Mouse (Mus musculus) lung, embryonic 16.5 days (tissue): ENCODE results near the gene Il1rapl1. TPM values are rescaled to one million over a fixed set of nuclear protein-coding genes. Genes with fewer than 3 reads are reported as not detected.

ENCODE experiments used
- ATAC-seq: fragments of 200-750 bp; cut with Nextera tagmentation; 2 replicates; pipeline ENCODE4 v1.8.0; 2017; ENCODE audit warnings: low read depth, mild to moderate bottlenecking, moderate library complexity
- H3K27ac ChIP-seq: fragments of 300-500 bp; sonication (generic); 2 replicates; pipeline ENCODE4 v1.5.1; 2014; ENCODE audit warnings: mild to moderate bottlenecking, control low read depth, low read length
- H3K27me3 ChIP-seq: fragments of 300-500 bp; sonication (generic); 2 replicates; pipeline ENCODE4 v1.6.1; 2014; ENCODE audit warnings: low read depth, low read length, mixed read lengths; ENCODE audit not compliant: control insufficient read depth, insufficient read depth
- H3K36me3 ChIP-seq: fragments of 300-500 bp; sonication (generic); 2 replicates; pipeline ENCODE4 v1.6.1; 2014; ENCODE audit warnings: low read length; ENCODE audit not compliant: control insufficient read depth, insufficient read depth
- H3K4me1 ChIP-seq: fragments of 300-500 bp; sonication (generic); replicated peaks from 2 replicates; pipeline ENCODE4 v1.6.1; 2014; ENCODE audit warnings: low read length, mixed read lengths; ENCODE audit not compliant: control insufficient read depth, insufficient read depth
- H3K4me2 ChIP-seq: fragments of 300-500 bp; sonication (generic); 2 replicates; pipeline ENCODE4 v1.6.1; 2014; ENCODE audit warnings: low read depth, low read length, control low read depth
- H3K4me3 ChIP-seq: fragments of 300-500 bp; sonication (generic); 2 replicates; pipeline ENCODE4 v1.5.1; 2014; ENCODE audit warnings: mild to moderate bottlenecking, low read length, control low read depth
- H3K9ac ChIP-seq: fragments of 300-500 bp; sonication (generic); 2 replicates; pipeline ENCODE4 v1.6.1; 2014; ENCODE audit warnings: low read length, control low read depth
- H3K9me3 ChIP-seq: fragments of 300-500 bp; sonication (generic); 2 replicates; pipeline ENCODE4 v1.6.1; 2016; ENCODE audit warnings: low read length; ENCODE audit not compliant: control insufficient read depth
- WGBS: fragments of 180-500 bp; shearing (Covaris S2); extraction: QIAGEN DNeasy Blood & Tissue Kit; methylation state at CpG from one replicate; pipeline ENCODE4 v1.1.7; 2014; 5-methylcytosine and 5-hydroxymethylcytosine counted together
- polyA plus RNA-seq: library from polyadenylated mRNA; unstranded; fragments of >200 nt; fragmentation: Nextera tagmentation; extraction: Ambion mirVana; gene quantifications from 2 replicates; pipeline ENCODE4 v1.2.1, GENCODE M21; 2015

Gene Il1rapl1
- polyA plus RNA-seq, 1 experiment from 2014 or later = 0.10 TPM

DNA sequence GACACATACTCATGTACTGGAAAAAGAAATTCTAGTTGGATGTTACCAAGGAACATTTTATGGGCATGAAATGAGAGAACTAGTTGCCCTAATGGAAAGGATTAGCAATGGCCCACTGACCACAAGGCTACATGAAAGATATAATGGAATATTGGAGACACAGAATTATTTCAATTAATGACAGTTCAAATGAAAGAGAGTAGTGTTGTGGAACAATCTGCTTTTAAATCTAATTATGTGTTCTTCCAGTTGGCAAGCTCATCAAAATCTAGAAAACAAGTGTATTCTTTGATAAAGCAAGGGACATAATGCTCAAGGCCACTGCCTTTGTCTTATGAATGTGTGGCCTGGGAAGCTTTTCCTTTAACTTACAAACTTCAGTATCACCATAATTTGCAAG, 1113.1 kb downstream of the Il1rapl1 start:
- Histone ChIP-seq H3K4me3 (no peak overlapping the region), H3K4me1 (no peaks in the 10 kb centered on the region), H3K4me2 (no peak overlapping the region), H3K36me3 (no peaks in the 10 kb centered on the region), H3K9ac (no peak overlapping the region), H3K27ac (no peak overlapping the region), H3K27me3 (no peaks in the 10 kb centered on the region), H3K9me3 (no peaks in the 10 kb centered on the region)
- ATAC-seq = no peak

DNA sequence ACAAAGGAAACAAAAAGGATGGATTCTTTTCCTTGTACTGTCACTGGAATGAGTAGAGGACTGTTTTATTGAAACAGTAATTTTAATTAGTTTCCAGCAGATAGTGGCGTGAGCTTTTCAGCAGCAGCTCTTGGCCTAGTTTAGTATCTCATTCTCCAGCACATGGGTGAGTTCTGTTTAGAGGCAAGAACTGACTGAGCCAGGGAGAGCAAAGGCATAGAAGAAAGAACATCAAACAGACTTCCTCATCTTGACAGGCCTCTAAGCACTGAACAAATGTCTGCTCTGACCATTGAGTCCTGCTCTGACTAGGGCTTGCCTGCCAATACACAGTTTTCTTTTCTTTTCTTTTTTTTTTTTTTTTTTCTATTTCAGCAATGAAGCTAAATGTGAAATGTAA, 1160.3 kb downstream of the Il1rapl1 start:
- Histone ChIP-seq H3K9ac (no peak overlapping the region), H3K4me1 (no peaks in the 10 kb centered on the region), H3K4me2 (no peak overlapping the region), H3K27me3 (no peaks in the 10 kb centered on the region), H3K4me3 (no peak overlapping the region), H3K27ac (no peak overlapping the region), H3K9me3 (no peaks in the 10 kb centered on the region), H3K36me3 (no peaks in the 10 kb centered on the region)
- no peak for ATAC-seq
- 69% methylated on average over 1 of the region's 1 CpGs for WGBS

DNA sequence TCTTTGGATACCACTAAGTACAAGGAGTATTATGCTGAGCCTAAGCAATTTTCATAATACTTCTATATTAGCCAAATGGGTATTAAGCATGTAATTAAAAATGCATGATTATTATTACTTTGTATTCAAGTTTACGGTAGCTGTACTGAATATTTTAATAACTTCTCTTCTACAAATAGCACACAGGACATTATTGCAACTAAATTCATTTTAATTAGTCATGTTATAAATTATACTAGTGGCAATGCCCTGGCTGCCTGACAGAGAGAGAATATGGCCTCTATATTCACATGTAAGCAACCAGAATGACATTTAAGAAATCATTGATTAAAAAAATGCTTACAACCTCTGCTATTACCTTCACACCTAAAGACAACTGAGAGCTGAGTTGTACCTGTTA, 1160.8 kb downstream of the Il1rapl1 start:
- WGBS = 85% methylated on average over 1 of the region's 1 CpGs
- H3K36me3 ChIP-seq = no peaks in the 10 kb centered on the region
- ATAC-seq = no peak

DNA sequence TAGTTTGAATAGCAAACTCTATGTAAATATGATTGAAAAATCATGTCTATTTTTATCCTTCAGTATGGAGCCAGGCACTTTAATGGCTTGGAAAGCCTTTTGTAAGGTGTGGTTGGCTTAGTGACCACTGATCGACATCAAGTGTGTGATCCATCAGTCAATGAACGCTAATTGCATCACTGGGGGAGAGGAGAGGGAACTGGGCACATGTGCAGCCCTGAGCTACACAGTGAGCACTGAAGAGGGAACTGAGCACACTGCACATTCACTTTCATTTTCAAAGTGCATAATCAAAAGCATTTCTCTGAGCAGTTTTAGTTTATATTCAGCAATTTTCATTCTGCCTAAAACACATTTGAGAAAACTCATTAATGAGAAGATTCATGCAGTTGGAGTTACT, 1164.5 kb downstream of the Il1rapl1 start:
- Histone ChIP-seq H3K36me3 (no peaks in the 10 kb centered on the region), H3K4me2 (no peak overlapping the region), H3K27ac (no peak overlapping the region), H3K4me3 (no peak overlapping the region), H3K9ac (no peak overlapping the region), H3K9me3 (no peaks in the 10 kb centered on the region), H3K27me3 (no peaks in the 10 kb centered on the region), H3K4me1 (no peaks in the 10 kb centered on the region)
- 63% methylated on average over 2 of the region's 2 CpGs for WGBS
- ATAC-seq = no peak

More for the DNA sequence above, 1160.8 kb downstream of the Il1rapl1 start:
- Histone ChIP-seq H3K9ac (no peak overlapping the region), H3K4me1 (no peaks in the 10 kb centered on the region), H3K4me2 (no peak overlapping the region), H3K27ac (no peak overlapping the region), H3K4me3 (no peak overlapping the region), H3K27me3 (no peaks in the 10 kb centered on the region), H3K9me3 (no peaks in the 10 kb centered on the region)

DNA sequence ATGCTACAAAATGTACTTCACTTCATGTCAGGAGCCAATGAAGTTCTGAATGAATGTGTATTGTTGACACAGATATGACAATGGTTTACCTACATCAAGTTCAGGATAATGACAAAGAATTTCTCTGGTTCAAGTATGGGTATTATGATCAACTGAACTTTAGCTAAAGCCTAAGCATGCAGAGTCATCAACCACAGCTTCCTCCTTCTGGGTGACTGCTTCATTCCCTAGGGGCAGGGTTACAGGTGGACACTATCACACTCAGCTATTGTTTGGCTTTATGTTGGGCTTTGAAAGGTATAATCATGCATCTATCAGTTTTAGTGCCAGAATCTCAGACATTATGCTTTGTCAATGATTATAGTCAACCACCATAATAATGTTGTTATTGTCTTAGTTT, 1166.3 kb downstream of the Il1rapl1 start:
- no peak overlapping the region for H3K4me3 ChIP-seq
- H3K36me3 ChIP-seq = no peaks in the 10 kb centered on the region
- no peak overlapping the region for H3K27ac ChIP-seq
- no peak overlapping the region for H3K9ac ChIP-seq
- H3K4me1 ChIP-seq = no peaks in the 10 kb centered on the region
- no peaks in the 10 kb centered on the region for H3K9me3 ChIP-seq
- H3K27me3 ChIP-seq = no peaks in the 10 kb centered on the region
- H3K4me2 ChIP-seq = no peak overlapping the region
- no peak for ATAC-seq

DNA sequence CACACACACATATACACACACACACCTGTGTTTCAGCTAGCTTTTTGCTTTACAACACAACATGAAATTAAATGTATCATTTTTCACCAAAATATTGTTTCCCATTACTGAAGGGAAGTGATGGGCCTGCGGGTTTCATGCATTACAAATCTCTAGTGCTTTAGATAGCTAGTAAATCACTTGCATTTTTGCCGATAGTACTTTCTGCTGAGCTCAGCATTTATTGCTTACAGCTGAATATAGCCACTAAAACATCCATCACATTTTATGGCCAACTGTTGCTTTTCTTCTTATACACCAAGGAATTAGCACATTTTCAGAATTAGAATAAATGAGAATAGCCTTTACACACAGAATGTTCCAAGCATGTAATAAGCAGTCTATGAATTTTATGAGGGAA, 1260.6 kb downstream of the Il1rapl1 start:
- WGBS = 68% methylated on average over 2 of the region's 2 CpGs
- no peaks in the 10 kb centered on the region for H3K27me3 ChIP-seq
- ATAC-seq = no peak

DNA sequence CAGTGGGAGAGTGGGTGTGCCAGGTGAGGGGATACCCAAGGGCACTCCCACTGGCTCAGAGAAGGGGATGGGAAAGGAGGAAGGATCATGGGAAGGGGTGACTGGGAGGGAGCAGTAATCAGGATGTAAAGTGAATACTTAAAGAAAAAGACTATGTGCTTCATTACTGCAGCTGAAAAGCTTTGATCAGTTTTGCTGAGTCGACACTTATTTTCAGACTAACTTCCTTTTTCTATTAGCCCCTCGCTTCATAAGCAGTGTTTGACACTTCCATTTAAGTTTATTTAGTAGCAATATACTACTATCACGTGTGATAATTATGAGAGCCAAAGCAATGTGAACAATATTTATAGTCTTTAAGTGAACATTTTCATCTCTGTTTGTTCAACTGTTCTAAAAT, 1307.2 kb downstream of the Il1rapl1 start:
- ATAC-seq = no peak
- H3K9ac ChIP-seq = no peak overlapping the region
- no peak overlapping the region for H3K4me2 ChIP-seq
- H3K9me3 ChIP-seq = no peaks in the 10 kb centered on the region
- H3K36me3 ChIP-seq = no peaks in the 10 kb centered on the region
- H3K4me3 ChIP-seq = no peak overlapping the region
- WGBS = 62% methylated on average over 3 of the region's 3 CpGs
- H3K27ac ChIP-seq = no peak overlapping the region
- H3K4me1 ChIP-seq = no peaks in the 10 kb centered on the region
- H3K27me3 ChIP-seq = no peaks in the 10 kb centered on the region

More for the DNA sequence above, 1260.6 kb downstream of the Il1rapl1 start:
- H3K4me1 ChIP-seq = no peaks in the 10 kb centered on the region
- H3K9ac ChIP-seq = no peak overlapping the region
- no peaks in the 10 kb centered on the region for H3K36me3 ChIP-seq
- H3K4me2 ChIP-seq = no peak overlapping the region
- no peak overlapping the region for H3K4me3 ChIP-seq
- H3K9me3 ChIP-seq = no peaks in the 10 kb centered on the region
- no peak overlapping the region for H3K27ac ChIP-seq

DNA sequence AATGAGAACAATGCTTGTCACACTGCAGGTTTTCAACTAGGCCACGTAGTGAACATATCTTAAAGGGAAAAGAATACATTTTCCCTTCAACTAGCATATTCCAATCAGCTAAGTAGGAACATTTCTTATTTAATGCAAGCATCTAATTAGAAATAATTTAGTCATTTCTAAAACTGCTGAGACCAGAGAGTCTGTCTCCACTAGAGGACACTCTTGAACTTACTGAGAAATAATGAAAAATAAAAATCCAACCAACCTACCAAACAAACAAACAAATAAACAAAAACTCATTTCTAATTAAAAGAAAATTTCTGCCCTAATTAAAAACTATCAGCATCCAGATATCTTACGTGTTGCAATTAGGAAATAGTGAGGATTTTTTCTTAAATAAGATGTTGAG, 1312.7 kb downstream of the Il1rapl1 start:
- H3K4me2 ChIP-seq = no peak overlapping the region
- H3K27ac ChIP-seq = no peak overlapping the region
- H3K27me3 ChIP-seq = no peaks in the 10 kb centered on the region
- ATAC-seq = no peak
- H3K4me3 ChIP-seq = no peak overlapping the region
- no peak overlapping the region for H3K9ac ChIP-seq
- no peaks in the 10 kb centered on the region for H3K9me3 ChIP-seq
- no peaks in the 10 kb centered on the region for H3K36me3 ChIP-seq
- H3K4me1 ChIP-seq = no peaks in the 10 kb centered on the region
- WGBS = 68% methylated on average over 2 of the region's 2 CpGs

DNA sequence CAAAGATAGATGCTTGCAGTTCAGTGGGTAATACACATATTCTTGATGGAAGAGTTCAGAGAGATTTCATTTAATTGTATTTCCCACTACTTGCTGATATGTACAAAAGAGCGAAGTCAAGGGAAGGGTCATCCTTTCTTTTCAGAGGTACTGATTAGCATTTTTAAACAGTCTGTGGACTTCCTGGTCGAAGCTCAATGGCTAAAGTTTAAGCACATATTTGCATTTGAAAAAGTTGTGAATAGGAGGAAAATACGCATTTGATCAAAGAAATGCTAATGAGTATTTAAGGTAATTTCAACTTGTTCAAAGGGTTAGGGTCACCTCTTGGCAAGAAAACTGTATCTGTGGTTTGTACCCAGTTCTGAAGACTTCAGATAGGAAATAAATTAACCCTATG, 1386.6 kb downstream of the Il1rapl1 start:
- Histone ChIP-seq H3K4me3 (no peak overlapping the region), H3K4me2 (no peak overlapping the region), H3K9me3 (no peaks in the 10 kb centered on the region), H3K36me3 (no peaks in the 10 kb centered on the region), H3K4me1 (no peaks in the 10 kb centered on the region), H3K27me3 (no peaks in the 10 kb centered on the region), H3K27ac (no peak overlapping the region), H3K9ac (no peak overlapping the region)
- no peak for ATAC-seq
- WGBS = 53% methylated on average over 3 of the region's 3 CpGs
